Mouse (Mus musculus): ENCODE results near the gene C87436. TPM values are rescaled to one million over a fixed set of nuclear protein-coding genes. Genes with fewer than 3 reads are reported as not detected.

C87436 gene
- total RNA-seq, 2 experiments from 2014 or later: 13.5 to 14.7 TPM

DNA sequence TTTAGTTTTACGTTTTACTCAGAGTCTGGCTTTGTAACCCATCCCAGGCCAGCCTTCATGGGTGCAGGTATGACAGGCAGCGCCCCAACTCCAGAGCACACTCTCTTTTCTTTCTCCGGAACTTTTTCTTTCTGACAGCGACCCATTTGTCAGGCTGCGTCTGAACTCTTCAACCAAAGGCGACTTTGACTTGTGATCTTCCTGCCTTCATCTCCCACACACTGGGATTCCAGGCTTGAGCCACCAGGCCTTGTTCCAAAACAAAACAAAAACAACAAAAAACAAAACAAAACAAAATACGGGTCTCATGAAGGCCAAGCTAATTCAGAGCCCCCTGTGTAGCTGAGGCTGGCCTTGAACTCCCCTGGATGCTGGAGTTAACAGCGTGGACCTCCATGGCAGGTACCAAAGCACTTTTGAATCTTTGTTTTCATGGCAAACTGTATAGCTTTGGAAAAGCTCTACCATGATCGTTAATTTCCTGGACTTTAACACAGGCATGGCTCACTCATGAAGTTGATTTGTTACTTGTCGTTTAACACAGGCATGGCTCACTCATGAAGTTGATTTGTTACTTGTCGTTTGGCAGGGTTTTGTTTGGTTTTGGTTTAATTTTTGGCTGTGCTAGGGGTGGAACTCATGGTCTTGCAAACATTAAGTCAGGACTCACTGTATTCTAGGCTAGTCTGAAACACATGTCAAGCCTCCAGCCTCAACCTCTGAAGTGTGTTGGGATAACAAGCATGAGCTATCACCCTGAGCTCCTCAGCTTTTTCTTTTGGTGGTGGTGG lies 60.0 kb downstream of the C87436 start:
- intact Hi-C loops (cut with DNase I): no loop called here
- DNase-seq (ENCODE audit: extremely low spot score in 1 of 2, low spot score in 2 of 2): no peak

DNA sequence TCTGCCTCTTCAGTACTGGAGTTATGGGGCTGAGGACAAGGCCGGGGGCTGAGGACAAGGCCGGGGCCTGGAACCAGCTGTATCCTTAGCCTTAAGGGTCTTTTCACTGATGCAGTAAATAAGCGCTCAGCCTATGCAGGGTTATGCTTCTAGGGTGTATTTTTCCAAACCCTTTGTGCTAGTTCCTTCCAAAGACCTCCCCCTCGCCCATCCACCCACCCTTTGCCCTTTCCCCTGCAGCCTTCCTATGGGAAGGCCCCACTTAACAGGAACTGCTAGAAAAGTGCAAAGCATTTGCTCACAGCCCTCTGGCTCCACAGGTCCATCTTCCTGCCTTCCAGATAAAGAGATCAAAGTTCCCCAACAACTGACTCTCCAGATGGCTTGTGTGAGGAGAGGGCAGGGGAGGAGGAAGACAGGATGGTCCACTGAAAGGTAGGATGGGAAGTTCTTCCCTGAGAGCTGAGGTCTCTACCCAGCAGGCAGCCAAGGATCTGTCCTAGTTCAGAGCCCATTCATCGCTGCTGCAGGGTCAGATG lies 61.5 kb downstream of the C87436 start:
- intact Hi-C loops (cut with DNase I): no loop called here

DNA sequence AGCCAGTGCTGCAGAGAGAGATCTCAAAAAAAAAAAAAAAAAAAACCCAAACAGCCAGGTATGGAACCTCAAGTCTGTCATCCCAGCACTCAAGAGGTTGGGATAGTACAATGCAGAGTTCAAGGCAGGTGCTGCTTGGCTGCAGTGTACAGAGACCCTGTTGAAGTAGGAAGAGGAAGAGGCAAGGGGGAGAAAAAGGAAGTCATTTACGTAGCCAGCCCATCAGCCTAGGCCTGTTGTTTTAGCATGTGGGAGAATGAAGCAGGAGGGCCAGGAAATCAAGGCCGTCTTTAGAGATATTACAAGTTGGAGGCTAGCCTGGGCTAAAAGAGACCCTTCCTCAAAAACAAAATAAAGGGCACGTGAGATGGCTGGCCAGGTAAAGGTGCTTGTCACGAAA lies 65.3 kb downstream of the C87436 start:
- no peak for DNase-seq (ENCODE audit: extremely low spot score in 1 of 2, low spot score in 2 of 2)
- intact Hi-C loops (cut with DNase I): no loop called here

More for the DNA sequence above, 61.5 kb downstream of the C87436 start:
- no peak for DNase-seq (ENCODE audit: extremely low spot score in 1 of 2, low spot score in 2 of 2)

DNA sequence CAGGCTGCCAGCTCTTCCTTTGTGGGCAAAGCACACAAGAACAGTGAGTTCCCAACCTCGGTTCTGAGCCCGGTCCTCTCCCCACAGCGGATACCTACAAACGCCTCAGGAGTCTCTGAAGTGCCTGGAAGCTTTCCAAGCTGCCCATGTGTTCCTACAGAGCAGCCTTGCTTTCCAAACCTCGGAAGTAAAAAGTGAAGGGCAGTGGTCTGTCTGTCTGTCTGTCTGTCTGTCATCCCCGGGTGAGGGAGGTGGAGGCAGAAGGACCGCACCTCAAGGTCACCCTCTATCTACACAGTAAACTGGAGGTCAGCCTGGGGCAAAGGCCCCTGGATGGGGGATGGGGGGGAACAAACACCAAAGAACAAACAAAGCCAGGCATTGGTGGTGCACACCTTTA lies 67.5 kb downstream of the C87436 start:
- peak in 1 of 2 experiments; percentile 40 for DNase-seq (ENCODE audit: extremely low spot score in 1 of 2, low spot score in 2 of 2)
- intact Hi-C loops (cut with DNase I): no loop called here

DNA sequence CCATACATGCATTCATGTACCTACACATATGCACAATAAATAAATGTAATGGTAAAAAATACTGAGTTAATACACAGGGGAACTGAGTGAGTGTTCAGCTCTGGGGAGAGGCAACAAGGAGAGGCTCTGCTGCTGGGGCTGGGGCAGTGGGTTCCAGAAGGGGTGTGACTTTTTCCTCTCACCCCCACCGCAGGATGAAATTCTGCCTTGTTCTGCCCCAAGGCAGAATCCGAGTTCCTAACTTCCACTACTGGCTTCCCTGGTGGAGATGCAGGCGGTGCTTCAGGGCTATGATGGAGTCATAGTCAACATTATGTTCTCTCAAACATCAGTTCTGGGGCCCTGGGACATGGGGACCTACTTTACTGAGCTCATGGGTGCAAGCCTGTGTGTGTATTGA lies 68.1 kb downstream of the C87436 start:
- intact Hi-C loops (cut with DNase I): no loop called here
- no peak for DNase-seq (ENCODE audit: extremely low spot score in 1 of 2, low spot score in 2 of 2)

DNA sequence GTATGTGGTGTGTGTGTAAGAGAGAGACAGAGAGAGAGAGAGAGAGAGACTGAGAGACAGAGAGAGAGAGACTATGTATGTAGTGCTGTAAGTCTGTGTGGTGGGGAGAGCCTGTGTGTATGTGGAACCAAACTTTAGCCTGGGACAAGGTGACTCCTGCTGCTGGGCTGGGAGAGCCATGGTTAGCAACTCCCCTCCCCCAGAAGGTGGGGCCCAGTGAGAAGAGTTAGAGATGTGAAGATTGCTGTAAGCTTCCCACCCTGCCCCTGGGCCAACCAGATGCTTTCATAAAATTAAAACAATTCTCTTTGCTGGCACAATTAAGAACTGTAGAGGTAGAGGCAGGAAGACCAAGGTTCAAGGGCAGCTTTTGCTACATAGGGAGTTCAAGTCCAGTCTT lies 68.9 kb downstream of the C87436 start:
- intact Hi-C loops (cut with DNase I): no loop called here
- no peak for DNase-seq (ENCODE audit: extremely low spot score in 1 of 2, low spot score in 2 of 2)

DNA sequence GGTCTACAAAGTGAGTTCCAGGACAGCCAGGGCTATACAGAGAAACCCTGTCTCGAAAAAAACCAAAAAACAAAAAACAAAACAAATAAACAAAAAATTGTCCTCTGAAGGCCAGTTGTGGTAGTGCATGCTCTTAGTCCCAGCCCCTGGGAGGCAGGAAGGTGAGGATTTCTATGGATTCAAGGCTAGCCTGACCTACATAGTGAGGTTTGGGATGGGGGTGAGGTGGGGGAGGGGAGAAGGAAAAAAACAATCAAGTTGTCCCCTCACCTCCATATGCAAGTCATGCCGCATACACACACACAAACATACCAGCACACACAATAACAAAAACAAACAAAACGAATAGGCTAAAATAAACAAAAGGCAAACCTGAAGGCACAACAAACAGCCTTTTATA lies 70.6 kb downstream of the C87436 start:
- intact Hi-C loops (cut with DNase I): no loop called here
- DNase-seq (ENCODE audit: extremely low spot score in 1 of 2, low spot score in 2 of 2): no peak

DNA sequence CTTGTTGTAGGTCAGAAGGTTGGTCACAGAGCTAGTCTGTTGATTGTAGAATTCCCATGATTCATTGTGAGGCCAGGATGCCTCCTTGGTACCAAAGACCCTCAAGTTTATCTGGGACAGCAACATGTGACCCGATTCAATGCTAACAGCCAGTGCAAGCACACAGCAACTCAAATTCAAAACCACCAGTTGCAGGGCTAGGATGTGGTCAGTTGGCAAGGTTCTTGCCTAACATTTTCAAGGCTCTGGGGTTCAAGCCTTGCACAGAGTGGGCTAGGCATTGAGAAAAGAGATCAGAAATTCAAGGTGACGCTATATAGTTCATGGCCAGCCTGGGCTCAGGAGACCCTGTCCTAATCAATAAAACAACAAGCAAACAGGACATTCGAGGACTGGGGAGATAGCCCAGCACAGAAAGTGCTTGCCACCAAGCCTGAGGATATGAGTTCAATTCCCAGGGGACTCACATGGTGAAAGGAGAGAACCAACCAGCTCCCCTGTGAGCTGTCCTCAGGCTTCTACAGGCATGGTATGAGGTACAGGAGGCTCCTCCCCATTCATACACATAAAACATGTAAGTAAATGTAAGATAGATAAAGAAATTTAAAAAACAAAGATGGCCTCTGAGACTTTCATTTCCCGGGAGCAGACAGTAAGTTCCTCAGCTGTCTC lies 71.2 kb downstream of the C87436 start:
- intact Hi-C loops (cut with DNase I): no loop called here
- no peak for DNase-seq (ENCODE audit: extremely low spot score in 1 of 2, low spot score in 2 of 2)

DNA sequence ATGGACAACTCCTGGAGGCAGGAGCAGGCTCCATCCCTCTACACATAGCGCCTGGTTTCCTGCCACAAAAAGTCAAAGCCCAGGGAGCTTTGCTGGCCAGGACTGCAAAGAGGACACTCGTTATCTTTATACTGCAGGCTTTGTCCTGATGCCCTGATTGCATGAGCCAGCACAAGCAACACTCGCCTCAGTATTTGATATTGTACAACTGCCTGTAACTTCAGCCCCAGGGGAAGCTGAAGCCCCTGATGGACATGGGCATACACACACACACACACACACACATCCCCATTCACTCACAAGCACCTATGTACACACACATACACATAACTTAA lies 71.7 kb downstream of the C87436 start:
- intact Hi-C loops (cut with DNase I): no loop called here

DNA sequence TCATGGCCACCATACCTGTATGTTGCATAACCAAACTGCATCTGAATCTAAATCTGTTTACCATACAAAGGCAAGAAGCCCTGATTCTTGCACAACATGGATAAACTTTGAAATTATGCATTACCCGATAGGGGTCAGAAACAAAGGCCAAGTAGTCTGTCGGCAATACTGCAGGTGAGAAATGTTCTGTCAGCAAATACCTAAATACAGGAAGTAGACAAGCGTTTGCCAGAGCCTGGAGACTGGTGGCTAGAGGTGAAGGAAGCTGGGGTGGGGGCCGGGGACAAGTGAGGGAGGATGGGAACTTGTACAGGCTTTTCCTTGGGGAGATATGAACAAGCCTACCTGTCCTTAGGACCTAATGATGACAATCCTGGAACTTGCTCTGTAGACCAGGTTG lies 72.8 kb downstream of the C87436 start:
- no peak for DNase-seq (ENCODE audit: extremely low spot score in 1 of 2, low spot score in 2 of 2)
- intact Hi-C loops (cut with DNase I): no loop called here

More for the DNA sequence above, 71.7 kb downstream of the C87436 start:
- DNase-seq (ENCODE audit: extremely low spot score in 1 of 2, low spot score in 2 of 2): no peak

DNA sequence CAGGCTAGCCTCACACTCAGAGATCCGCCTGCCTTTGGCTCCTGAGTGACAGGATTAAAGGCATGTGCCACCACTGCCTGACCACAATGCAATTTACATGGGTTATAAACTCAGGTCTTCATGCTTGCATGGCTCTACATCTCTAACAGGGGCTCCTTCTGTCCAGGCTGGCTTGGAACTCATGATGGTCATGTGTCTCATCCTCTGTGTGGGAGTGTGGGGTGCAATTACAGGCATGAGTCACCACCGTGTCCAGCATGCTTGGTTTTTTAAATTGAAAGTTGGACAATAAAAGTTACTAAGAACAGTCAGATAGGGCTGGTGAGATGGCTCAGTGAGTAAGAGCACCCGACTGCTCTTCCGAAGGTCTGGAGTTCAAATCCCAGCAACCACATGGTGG lies 75.1 kb downstream of the C87436 start:
- intact Hi-C loops (cut with DNase I): no loop called here
- DNase-seq (ENCODE audit: extremely low spot score in 1 of 2, low spot score in 2 of 2): no peak

DNA sequence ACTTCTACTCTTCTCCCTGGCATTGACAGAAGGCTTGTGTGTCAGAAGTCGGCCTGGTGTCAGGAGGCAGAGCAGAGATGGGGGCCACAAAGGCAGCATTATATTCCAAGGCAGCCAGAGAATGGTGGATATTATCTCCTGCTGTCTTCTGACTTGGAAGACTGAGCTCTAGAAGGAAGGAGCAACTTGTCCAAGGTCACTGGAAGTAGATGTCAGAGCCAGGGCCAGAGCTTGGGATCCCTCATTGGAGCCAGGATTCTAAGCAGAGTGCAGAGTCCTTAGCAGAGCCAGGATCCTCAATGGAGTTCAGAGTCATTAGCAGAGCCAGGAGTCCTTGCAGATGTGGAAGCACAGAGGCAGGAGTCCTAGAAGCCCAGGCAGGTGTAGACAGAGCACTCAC lies 77.8 kb downstream of the C87436 start:
- DNase-seq (ENCODE audit: extremely low spot score in 1 of 2, low spot score in 2 of 2): no peak
- intact Hi-C loops (cut with DNase I): no loop called here

DNA sequence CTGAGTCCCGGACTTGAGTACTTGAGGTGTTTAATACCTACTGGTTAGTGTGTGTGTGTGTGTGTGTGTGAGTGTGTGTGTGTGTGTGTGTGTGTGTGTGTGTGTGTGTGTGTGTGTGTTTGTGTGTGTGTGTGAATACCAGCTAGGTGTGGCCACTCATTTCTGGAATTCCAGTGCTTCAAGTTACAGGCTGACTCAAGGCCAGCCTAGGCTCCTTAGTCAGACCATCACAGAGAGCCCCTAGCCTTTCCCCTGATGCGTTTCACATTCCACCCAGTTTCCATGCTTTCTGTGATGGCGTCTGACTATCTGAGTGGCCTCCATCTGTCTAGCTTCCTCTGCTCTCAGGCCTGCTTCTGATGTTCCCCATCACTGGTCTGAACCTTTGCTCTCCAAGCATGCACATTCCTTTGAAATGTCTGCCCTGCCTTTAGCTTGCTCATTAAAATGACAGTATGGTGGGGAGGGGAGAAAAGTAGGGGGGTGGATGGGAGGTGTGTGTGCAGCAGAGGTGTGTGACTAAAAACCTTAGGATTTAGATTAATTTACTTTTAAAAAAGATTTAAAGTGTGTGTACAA lies 81.7 kb downstream of the C87436 start:
- intact Hi-C loops (cut with DNase I): no loop called here
- DNase-seq (ENCODE audit: extremely low spot score in 1 of 2, low spot score in 2 of 2): no peak

DNA sequence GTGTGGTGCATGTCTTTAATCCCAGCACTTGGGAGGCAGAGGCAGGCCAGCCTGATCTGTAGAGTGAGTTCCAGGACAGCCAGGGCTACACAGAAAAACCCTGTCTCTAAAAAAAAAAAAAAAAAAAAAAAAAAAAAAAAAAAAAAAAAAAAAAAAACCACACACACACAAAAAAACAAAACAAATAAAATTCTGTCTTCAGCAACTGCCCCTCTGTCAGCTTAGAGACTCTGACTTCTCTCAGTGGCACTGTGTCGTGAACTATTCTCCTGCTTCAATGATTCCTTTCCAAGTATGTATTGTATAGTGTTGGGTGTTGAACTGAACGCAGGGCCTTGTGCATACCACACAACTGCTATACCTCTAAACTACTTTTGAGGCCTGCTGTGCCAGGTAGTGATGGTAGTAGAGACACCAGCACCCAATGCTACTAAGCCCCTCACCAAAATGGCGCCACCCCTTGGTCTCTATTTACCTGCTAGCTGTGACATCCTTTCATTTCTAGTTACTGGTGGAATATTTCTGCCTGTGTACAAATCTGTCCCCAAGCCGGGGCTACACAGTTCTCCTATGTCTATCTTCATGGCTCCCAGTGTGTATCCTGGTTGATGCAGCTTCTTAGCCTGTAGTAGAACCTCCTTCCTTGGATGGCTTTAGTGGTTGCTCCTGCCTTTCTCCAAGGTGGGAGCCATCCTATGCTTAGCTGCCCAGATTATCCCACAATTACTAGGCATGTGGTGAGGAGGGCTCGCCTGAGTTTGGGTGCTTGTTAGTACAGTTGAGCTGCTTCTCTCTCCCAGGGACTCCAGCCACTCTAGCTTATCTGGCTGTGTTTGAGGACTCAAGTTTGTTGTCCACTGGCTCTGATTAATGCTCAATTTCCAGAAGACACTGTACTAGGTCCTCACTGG lies 84.1 kb downstream of the C87436 start:
- intact Hi-C loops (cut with DNase I): no loop called here
- DNase-seq (ENCODE audit: extremely low spot score in 1 of 2, low spot score in 2 of 2): no peak

Other genes starting within 250 kb of the C87436 start
- 10 to 100 TPM; 18.4 to 26.0 TPM for gene Tgfa, start 243.2 kb upstream of the C87436 start, total RNA-seq (2021)
- gene Fam136a, start 72.7 kb upstream of the C87436 start, total RNA-seq (2021): 10 to 100 TPM; 34.0 to 34.6 TPM
- 10 to 100 TPM; 66.9 to 87.6 TPM for gene Snrpg, start 67.1 kb upstream of the C87436 start, total RNA-seq (2021)
- gene Pcyox1, start 41.2 kb upstream of the C87436 start, total RNA-seq (2021): 100 to 1,000 TPM; 114 TPM
- gene Tia1, start 34.2 kb upstream of the C87436 start, total RNA-seq (2021): 100 to 1,000 TPM; 125 to 127 TPM
- gene Gm44790, start 11.7 kb upstream of the C87436 start, total RNA-seq (2021): under 1 TPM in 1 of 2 experiments, not detected in 1; 0.59 TPM
- gene Pcbp1, start 87.9 kb downstream of the C87436 start, total RNA-seq (2021): 100 to 1,000 TPM; 175 to 177 TPM
- gene Asprv1, start 189.8 kb downstream of the C87436 start, total RNA-seq (2021): 1 to 10 TPM; 1.3 to 1.7 TPM
- 10 to 100 TPM; 14.7 to 18.7 TPM for gene Mxd1, start 230.8 kb downstream of the C87436 start, total RNA-seq (2021)
- gene Snrnp27, start 246.1 kb downstream of the C87436 start, total RNA-seq (2021): 10 to 100 TPM; 51.8 to 53.7 TPM

Data from left cerebral cortex, postnatal 10 days (tissue).